Mouse (Mus musculus) heart, postnatal 0 days (tissue): ENCODE measurements at regions not wholly inside any gene's neighbourhood (a gene's known extent, or its start where the extent isn't known, plus 50 kb on each side); places are given as distances from the start of the nearest gene placed in this dataset.

ENCODE experiments used
- ATAC-seq: fragments of 200-750 bp; cut with Nextera tagmentation; 2 replicates; pipeline ENCODE4 v1.8.0; 2017; ENCODE audit warnings: low read depth, moderate number of reproducible peaks, moderate library complexity; ENCODE audit not compliant: insufficient read depth
- DNase-seq: peaks from one replicate; pipeline ENCODE4 v3.0.0-alpha.2; 2016; ENCODE audit warnings: low spot score
- H3K27ac ChIP-seq: fragments of 300-500 bp; sonication (generic); 2 replicates; pipeline ENCODE4 v1.5.1; 2014; ENCODE audit warnings: low read depth, mild to moderate bottlenecking
- H3K27me3 ChIP-seq: fragments of 300-500 bp; sonication (generic); 2 replicates; pipeline ENCODE4 v1.6.1; 2014; ENCODE audit warnings: low read length, mixed read lengths; ENCODE audit not compliant: control insufficient read depth, insufficient read depth
- H3K36me3 ChIP-seq: fragments of 300-500 bp; sonication (generic); replicated peaks from 2 replicates; pipeline ENCODE4 v1.6.1; 2014; ENCODE audit warnings: low read length, mixed read lengths; ENCODE audit not compliant: control insufficient read depth, insufficient read depth
- H3K4me1 ChIP-seq: fragments of 300-500 bp; sonication (generic); 2 replicates; pipeline ENCODE4 v1.6.1; 2014; ENCODE audit warnings: antibody characterized with exemption; ENCODE audit not compliant: control insufficient read depth, insufficient read depth
- H3K4me2 ChIP-seq: fragments of 300-500 bp; sonication (generic); 2 replicates; pipeline ENCODE4 v1.6.1; 2014; ENCODE audit warnings: low read depth, mild to moderate bottlenecking, low read length, moderate library complexity
- H3K4me3 ChIP-seq: fragments of 300-500 bp; sonication (generic); 2 replicates; pipeline ENCODE4 v1.5.1; 2014; ENCODE audit warnings: low read depth, low read length
- H3K9ac ChIP-seq: fragments of 300-500 bp; sonication (generic); replicated peaks from 2 replicates; pipeline ENCODE4 v1.6.1; 2014; ENCODE audit warnings: low read depth, low read length, mixed read lengths
- H3K9me3 ChIP-seq: fragments of 300-500 bp; sonication (generic); replicated peaks from 2 replicates; pipeline ENCODE4 v1.6.1; 2016; ENCODE audit warnings: low read length; ENCODE audit not compliant: control insufficient read depth
- CTCF ChIP-seq: IDR thresholded peaks from 2 replicates; pipeline ENCODE4 v1.5.1; 2016; ENCODE audit warnings: antibody characterized with exemption, control low read depth, low read depth
- EP300 ChIP-seq: IDR thresholded peaks from 2 replicates; pipeline ENCODE4 v1.6.1; 2016; ENCODE audit warnings: antibody characterized with exemption, low read depth
- WGBS: fragments of 180-500 bp; shearing (Covaris S2); extraction: QIAGEN DNeasy Blood & Tissue Kit; methylation state at CpG from one replicate; pipeline ENCODE4 v1.1.7; 2014; 5-methylcytosine and 5-hydroxymethylcytosine counted together

GRCm38 (mm10) chr15:36906789-36907188, 100.8 kb downstream of the Zfp706 start:
- Histone ChIP-seq H3K4me1 (peaks cover 4% of the 10 kb centered on the region; the same call in 1 of the 2 replicates), H3K27me3 (no peaks in the 10 kb centered on the region), H3K36me3 (no peaks in the 10 kb centered on the region), H3K9me3 (no peaks in the 10 kb centered on the region), H3K9ac (no peak overlapping the region), H3K4me2 (no peak overlapping the region), H3K4me3 (no peak overlapping the region), H3K27ac (no peak overlapping the region)
- DNase-seq (no peak), ATAC-seq (no peak)
- WGBS = 83% methylated on average over 5 of the region's 5 CpGs
- TF ChIP-seq EP300 (no peak), CTCF (no peak)

DNA sequence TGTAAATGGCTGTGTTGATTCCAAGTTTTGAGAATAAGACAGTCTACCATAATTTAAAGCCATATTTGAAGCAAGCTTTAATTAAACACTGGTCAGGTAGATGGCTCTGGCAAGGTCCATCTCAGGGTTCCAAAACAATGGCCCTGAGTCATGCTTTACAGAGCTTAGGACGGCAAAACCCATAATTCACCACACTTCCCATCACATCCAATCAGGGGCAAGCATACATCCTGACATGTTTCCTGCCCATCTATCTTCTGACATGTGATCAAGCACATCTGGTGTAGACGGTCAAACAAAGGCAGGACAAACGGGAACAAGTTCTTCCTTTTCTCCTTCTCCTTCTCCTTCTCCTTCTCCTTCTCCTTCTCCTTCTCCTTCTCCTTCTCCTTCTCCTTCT, 101.5 kb downstream of the Zfp706 start:
- no peak for ATAC-seq
- Histone ChIP-seq H3K9ac (no peak overlapping the region), H3K4me3 (no peak overlapping the region), H3K4me2 (no peak overlapping the region), H3K27ac (no peak overlapping the region), H3K9me3 (no peaks in the 10 kb centered on the region), H3K4me1 (peaks cover 10% of the 10 kb centered on the region), H3K36me3 (no peaks in the 10 kb centered on the region), H3K27me3 (no peaks in the 10 kb centered on the region)
- no peak for TF ChIP-seq EP300
- no peak for TF ChIP-seq CTCF
- no peak for DNase-seq
- 72% methylated on average over 3 of the region's 3 CpGs for WGBS

DNA sequence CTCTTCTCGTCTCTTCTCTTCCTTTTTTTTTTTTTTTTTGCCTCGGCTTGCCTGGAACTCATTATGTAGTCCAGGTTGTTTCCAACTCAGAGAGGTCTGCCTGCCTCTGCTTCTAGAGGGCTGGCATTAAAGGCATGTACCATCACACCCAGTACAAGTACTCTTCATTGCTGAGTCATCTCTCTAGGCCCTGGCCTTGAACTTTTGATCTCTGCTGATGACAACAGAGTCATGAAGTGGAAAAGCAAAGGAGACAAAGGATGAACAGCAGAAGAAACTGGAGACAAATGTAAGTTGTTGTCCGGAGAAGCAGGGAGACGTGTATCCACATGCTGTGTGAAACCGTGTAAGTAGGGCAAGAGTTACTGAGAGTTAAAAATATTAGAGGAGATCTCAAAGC, 103.7 kb downstream of the Zfp706 start:
- no peak overlapping the region for H3K4me3 ChIP-seq
- no peak overlapping the region for H3K27ac ChIP-seq
- peaks cover 10% of the 10 kb centered on the region for H3K4me1 ChIP-seq
- no peaks in the 10 kb centered on the region for H3K27me3 ChIP-seq
- no peak overlapping the region for H3K9ac ChIP-seq
- H3K9me3 ChIP-seq = no peaks in the 10 kb centered on the region
- no peaks in the 10 kb centered on the region for H3K36me3 ChIP-seq
- H3K4me2 ChIP-seq = no peak overlapping the region
- DNase-seq (no peak), ATAC-seq (no peak)
- 75% methylated on average over 5 of the region's 5 CpGs for WGBS
- TF ChIP-seq CTCF (no peak), EP300 (no peak)

- H3K4me2 ChIP-seq = no peak overlapping the region
- ATAC-seq = no peak
These were observed 104.3 kb downstream of the Zfp706 start for GRCm38 (mm10) chr15:36903309-36903708.

DNA sequence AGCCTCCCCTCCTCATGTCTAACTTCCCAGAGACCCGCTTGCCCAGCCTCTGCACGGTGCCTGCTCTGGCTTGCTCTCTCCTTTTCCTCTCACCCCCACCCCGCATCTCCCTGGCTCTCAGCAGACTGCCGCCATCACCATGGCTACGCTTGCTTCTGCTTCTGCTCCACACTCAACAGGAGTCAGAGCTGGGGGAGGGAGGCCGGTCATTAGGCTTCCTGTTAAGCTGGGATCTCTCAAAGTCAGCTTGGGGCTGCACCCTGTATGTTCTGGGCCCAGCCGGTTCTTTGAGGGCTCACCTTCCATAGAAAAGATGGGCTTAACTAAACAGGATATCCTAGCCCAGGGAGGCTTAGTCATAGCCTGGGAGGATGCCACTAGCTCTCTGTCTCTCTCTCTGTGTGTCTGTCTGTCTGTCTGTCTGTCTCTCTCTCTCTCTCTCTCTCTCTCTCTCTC, 105.7 kb downstream of the Zfp706 start:
- Histone ChIP-seq H3K4me3 (no peak overlapping the region), H3K27me3 (no peaks in the 10 kb centered on the region), H3K4me2 (no peak overlapping the region), H3K4me1 (peaks cover 10% of the 10 kb centered on the region), H3K9ac (no peak overlapping the region), H3K27ac (no peak overlapping the region), H3K36me3 (no peaks in the 10 kb centered on the region), H3K9me3 (no peaks in the 10 kb centered on the region)
- WGBS = 4% methylated on average over 7 of the region's 7 CpGs
- peak; percentile 78 for ATAC-seq
- no peak for TF ChIP-seq CTCF
- TF ChIP-seq EP300 = no peak
- DNase-seq = peak; percentile 48

More at GRCm38 (mm10) chr15:36903309-36903708, 104.3 kb downstream of the Zfp706 start:
- no peak overlapping the region for H3K4me3 ChIP-seq
- H3K36me3 ChIP-seq = no peaks in the 10 kb centered on the region
- peak; percentile 34 for DNase-seq
- 44% methylated on average over 4 of the region's 4 CpGs for WGBS
- no peaks in the 10 kb centered on the region for H3K9me3 ChIP-seq
- H3K27me3 ChIP-seq = no peaks in the 10 kb centered on the region
- H3K4me1 ChIP-seq = peaks cover 10% of the 10 kb centered on the region
- TF ChIP-seq CTCF (no peak), EP300 (no peak)
- H3K9ac ChIP-seq = no peak overlapping the region
- no peak overlapping the region; the same call in 1 of the 2 replicates for H3K27ac ChIP-seq

DNA sequence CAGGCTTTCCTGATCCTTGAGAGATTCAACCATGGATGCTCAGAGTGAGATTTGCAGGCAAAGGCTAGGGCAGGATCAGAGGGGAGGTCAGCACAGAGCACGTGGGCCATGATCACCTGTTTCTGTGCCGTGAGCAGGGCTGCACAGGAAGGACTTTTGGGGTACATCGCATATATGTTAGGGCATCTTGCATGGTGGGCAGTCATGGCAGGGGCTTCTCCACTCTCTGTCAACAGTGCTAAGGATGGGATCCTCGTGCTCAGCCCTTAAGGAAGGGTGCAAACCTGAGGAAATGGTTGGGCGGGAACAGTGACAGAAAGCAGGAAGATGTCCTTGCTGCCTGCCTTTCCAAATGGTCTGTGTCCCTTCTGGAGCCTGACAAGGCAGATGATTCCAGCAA, 106.2 kb downstream of the Zfp706 start:
- H3K9me3 ChIP-seq = no peaks in the 10 kb centered on the region
- no peak overlapping the region for H3K27ac ChIP-seq
- H3K9ac ChIP-seq = no peak overlapping the region
- no peak overlapping the region for H3K4me2 ChIP-seq
- DNase-seq (no peak), ATAC-seq (no peak)
- H3K4me3 ChIP-seq = no peak overlapping the region
- no peaks in the 10 kb centered on the region for H3K27me3 ChIP-seq
- WGBS = 59% methylated on average over 5 of the region's 5 CpGs
- no peaks in the 10 kb centered on the region for H3K36me3 ChIP-seq
- peaks cover 10% of the 10 kb centered on the region for H3K4me1 ChIP-seq
- no peak for TF ChIP-seq CTCF
- no peak for TF ChIP-seq EP300
